Mouse (Mus musculus) heart, adult 11 months (tissue): ENCODE data around the gene Ddx10.

Source experiments
- DNase-seq: peaks from one replicate; pipeline ENCODE4 v3.0.0; 2022

Gene Ddx10

DNA sequence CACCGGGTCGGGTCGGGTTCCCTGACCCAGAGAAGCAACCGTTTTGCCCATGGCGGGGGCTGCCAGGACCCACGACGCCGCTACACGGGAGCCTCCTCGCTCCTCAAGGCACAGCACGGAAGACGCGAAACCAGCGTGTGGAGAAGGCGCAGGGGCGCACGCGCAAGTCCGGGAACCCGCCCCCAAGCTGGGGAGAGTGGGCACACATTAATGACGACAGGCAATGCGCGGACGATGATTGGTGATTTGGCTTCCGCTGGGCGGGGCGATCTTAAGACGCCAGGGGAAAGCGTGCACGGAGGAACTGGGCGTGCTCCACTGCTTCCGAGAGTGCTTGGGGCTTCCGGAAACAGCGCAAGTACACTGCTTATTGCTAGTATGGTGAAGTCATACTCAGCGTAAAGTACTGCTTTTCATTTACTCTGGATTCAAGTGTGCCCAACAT is at the start of gene Ddx10:
TSS of gene Ddx10 (minus strand) at position 101 of the 445 bp plus-strand sequence.
- peak; percentile 100 for DNase-seq

DNA sequence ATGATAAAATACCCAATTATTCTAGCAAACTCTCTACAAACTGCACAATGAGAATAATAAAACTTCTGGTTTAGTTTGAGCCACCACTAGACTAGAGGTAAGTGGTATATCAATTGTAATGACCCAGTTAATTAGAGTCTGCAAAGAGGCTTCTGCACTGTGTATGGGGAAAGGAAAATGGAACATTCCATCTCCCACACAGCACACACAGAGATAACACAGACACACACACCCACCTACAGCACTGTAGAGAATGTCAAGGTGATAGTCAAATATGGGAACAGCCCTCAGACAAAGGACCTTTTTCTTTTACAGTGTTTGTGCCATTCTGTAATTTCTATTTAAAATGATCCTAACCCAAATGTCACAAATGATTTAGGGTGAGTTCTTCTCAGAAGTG is 45.0 kb upstream of the Ddx10 start:
- no peak for DNase-seq

DNA sequence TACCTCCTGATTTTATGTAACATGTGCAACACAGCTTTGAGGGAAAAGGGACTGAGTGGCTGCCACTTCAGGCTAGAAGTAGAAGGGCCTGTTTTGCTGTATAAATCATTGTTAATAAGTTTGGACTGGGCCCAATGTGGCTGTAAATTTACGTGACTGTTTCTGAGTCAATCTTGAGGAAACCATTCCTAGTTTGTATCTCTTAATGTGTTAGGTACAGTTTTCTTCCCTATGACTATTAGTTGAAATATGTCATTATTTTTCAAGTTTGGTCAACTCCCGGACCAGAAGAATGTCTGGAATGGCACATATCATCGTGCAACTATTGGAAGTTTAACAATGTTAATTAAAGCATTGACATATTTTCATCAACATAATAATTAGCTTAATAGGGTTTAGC is 42.2 kb upstream of the Ddx10 start:
- DNase-seq = no peak

DNA sequence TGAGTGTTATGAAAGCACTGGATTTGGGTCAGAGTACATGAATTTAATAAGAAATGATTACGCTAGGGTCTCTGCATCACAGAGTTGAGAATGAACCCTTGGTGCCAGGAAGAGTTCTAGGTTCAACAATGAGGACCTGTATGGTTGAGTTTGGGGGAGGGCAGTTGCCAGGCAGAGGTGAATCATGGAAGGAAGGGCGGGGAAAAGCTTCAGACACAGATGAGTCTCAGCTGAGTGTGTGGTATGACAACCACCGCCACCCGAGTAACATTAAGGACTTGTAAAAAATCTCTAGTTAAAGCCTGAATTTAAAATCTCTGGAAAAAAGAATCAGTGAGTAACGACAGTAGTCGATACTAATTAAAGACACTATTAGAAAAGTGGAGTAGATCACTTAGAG is 38.9 kb upstream of the Ddx10 start:
- peak; percentile 29 for DNase-seq

DNA sequence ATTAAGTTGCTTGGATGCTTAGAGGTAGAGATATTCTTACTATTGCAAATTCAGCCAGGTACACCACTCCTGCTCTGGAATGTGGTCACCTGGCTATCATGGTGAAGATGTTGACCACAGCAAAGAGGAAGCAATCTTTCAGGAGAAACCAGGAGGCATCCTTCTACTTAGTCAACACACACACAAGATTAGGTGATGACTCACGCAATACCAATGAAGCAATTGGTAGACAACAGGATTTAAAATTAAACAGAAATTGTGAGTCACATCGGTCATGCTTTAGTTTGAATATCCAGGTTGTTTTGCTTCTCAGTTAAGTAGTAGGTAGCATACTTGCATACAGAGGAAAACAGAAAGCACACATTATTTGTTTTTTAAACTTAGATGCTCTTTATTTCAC is 31.1 kb upstream of the Ddx10 start:
- peak; percentile 14 for DNase-seq

DNA sequence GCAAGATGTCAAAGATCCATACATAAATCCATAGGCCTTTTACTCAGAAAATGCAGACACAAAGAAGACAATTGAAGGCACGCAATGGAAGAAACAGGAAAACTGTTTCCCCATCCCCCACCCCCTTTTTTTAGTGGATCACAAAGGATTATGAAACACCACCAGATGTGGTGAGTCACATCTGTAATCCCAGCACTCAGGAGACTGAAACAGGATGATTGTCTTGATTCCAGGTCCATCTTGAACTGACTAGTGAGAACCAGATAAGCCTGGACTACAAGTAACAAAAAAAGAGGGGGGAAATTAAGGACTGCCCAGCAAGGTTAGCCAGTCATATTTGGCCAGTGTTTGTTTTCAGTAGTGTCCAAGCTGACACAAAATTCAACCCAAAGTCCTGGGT is 28.5 kb upstream of the Ddx10 start:
- DNase-seq = peak; percentile 78

DNA sequence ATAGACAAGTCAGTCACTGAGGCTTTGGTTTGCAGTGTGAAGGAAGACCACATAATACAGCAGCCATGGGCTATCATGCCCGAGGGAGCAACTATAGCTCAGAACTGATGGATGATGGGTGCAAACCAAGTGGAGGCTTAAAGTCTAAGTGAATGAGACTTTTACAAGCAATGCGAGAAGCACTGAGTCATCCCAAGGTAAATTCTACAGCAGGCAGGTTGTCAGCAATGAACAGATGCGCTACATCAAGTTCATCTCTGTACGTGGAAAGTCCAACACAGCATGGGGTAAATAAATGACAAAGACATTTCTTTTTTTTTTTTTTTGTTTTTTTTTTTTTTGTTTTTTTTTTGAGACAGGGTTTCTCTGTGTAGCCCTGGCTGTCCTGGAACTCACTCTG is 24.9 kb upstream of the Ddx10 start:
- DNase-seq = peak; percentile 28

DNA sequence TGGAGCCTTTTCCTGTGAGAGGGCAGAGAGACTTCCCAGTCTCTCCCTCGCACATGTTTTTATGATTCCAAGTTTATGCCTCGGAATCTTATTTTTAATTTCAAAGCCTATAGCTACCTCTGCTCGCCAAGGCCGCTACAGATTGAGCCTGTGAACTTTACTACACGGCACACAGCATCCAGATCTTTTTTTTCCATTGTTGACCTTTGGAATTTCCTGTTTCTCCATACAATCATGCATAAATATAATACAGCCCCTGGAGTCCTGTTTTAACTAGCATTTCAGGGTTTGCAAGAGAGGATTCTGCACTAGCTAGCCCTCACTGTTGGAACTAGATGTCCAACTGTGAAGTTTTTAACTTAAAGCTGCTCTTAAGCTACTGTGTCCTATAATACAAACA is 24.4 kb upstream of the Ddx10 start:
- DNase-seq = no peak

DNA sequence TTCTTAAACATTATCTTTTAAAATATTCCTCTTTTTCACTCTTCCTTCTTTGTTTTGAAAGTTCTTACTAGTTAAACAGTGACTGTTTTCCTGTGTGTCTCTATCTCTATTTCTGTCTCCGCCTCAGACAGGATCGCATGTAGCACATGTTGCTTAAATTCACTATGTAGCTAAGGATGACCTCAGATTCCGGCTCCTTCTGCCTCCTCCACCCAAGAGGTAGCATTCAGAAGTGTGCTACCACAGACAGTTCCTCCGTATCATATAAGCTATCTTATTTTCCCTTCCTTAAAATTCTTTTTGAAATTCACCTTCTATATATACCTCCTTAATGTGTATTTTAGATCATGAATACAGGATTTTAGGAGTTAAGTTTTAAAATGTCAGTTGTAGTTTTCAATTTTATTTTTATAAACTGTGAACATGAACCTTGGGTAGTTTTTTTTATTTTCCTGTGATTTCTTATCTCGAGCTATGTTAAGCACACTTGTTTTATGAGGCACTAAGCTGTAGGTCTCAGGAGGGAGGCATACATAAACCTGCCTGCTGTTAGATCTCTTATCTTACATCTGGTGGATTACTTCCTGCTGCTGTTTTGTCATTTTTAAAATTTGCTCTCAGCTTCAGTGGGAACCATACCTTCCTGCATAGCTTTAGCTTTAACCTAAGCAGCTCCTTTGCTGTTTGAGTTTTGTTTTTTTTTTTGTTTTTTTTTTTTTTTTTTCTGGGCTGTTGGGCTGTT is 23.6 kb upstream of the Ddx10 start:
- peak; percentile 46 for DNase-seq

DNA sequence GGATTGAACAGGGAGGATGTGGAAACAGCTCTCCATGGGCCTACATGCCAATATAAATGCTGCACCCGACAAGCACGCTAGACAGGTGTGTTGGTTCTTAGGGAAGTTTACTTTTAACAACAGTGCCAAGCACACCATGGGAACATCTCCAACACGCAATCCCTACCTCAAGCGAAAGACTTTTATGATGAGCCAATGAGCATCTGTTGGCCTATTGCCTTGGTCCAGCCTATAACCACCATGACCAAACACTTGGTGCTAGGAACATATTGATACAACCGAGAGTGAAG is 21.6 kb upstream of the Ddx10 start:
- DNase-seq = no peak

DNA sequence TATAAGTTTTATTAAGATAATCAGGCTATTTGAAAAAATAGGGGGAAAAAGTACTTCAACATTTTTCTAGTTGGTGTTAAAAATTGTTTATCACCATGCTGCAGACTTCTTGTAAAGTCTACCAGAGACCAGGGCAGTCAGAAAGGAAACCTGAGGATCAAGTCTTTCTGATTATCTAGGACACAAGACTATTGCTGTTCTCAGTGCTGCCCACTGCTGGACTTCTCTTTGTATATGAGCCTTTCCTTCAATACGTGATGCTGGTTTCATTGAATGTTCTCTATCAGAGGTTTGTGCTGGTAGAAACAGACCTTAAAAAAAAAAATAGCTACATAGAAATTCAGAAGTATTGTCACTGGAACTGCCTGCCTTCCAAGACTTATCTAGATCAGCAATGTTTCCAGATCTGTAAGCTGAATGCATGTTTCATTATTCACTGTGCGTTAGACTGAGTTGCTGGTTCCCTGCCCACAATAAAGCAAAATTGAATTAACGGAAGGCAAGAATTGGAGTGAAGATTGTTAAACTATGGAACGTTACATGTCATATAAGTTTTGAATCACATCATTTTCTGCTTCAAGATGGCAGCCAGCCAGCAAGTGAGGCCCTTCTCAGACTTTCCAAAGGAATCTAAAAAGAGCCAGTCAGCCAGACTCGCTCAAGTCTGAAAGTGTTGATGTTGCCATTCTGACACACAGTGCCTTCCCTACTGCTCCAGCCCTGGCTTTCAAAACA is 21.0 kb upstream of the Ddx10 start:
- no peak for DNase-seq

DNA sequence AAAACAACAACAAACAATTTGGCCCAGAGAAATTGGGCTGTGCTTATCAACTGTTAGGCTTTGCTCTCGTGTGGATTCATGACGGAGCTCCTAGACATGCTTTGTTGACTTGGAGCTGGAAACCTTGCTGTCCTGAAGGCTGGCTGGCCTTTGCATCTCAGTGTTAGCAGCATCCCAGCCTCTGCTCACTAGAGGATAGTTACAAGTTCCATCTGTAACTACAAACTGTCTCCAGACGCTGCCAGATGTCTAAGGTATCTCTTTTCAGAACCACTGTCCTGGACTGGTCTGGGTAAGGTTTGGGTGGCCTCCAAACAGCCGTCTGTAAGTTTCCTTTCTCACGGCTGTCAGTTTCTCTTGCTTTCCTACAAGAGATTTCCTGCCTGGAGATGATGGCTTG is 20.2 kb upstream of the Ddx10 start:
- peak; percentile 88 for DNase-seq

DNA sequence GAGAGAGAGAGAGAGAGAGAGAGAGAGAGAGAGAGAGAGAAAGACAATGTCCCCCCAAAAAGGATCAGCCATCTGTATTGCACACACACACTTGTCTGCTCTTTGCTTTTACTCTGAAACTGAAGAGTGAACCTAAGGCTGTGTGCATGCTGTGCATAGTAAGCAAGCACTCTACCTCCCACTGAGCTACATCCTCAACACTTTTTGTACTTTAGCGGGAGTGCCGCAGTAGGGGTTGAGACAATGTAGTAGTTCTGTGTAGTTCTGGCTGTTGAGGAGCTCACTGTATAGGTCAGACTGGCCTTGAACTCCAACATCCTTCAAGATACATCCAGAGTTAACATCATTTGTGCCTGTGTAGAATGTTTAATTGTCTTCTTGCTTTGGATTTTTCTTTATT is 17.7 kb upstream of the Ddx10 start:
- DNase-seq = no peak

DNA sequence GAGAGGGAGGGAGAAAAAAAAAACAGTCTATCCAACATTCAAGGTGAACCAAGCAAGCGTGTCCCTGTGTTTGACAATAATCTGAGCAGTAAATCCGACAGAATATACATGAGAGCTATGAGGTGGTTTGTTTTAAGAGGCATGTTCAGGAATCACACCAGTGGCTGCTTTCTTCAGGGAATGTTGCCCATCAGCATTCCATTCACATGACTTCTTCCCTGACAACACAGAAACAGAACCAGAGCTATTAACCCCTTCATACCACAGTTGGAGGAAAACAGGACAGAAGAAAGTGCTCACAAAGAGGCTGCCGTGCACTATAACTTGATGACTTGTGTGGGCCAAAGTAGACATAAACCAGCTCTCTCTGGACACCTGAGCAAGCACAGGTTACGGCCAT is 16.5 kb upstream of the Ddx10 start:
- peak; percentile 66 for DNase-seq

DNA sequence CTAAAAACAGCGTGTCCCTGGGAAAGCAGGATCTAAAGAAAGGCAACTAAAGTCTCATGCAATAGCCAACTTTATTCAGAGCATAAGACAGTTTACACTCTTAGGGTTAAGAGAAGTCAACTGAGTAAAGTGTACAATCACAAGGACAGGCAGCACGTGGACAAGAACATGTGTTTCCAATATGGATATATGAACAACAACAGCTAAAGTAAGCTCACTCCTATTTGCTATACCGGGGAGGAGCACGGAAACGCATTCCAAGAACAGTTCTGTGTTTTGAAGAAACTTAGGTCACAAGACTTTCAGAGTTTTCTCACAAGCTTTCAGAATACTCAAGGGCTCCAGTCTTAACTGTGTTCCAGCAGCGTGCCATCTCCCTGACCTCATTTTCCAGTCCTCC is 10.3 kb upstream of the Ddx10 start:
- peak; percentile 41 for DNase-seq

DNA sequence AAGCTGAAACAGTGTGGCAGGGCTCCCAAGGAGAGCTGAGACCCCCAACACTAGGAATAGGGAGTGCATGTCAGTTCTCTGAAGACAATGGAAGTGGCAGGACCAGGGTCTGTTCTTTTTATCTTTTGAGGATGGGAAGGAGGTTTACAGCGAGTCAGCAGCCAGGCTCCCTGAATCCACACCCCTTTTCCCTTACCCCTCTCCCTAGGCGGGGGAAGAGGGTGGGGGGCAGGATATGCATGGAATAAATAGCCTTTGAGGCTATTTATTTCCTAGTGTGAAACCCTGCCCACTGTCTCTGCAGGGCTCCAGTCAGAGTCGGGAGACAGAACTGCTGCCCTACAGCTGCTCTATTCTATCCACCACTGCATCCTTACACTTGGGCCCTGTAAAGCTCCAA is 9.9 kb upstream of the Ddx10 start:
- DNase-seq = peak; percentile 77

DNA sequence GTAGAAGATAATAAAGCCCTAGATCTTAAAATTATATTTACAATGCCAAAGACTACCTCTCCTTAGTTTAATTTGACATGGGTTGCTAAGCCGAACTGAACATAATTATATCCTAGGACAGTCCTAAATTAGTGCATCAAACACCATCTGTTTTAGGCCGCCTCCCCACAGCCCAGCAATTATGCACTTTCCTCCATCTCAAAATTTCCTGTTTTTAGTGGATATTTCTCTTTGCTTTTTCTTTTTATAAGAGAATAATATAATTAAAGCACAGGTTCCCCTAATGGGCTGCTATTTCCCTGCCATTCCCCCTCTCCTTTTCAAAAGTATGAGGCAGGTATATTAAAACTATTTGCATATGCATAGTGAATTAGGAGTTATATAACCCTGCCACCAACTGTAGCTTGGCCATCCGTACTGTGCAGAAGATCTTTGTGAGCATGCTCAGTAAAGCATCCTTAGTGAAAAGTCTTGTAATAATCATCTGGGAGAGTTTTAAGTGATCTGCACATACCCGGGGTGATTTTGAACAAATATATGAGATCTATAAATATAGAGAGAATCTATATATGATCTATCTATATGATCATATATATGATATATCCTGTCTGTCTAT is 8.9 kb upstream of the Ddx10 start:
- peak; percentile 22 for DNase-seq

DNA sequence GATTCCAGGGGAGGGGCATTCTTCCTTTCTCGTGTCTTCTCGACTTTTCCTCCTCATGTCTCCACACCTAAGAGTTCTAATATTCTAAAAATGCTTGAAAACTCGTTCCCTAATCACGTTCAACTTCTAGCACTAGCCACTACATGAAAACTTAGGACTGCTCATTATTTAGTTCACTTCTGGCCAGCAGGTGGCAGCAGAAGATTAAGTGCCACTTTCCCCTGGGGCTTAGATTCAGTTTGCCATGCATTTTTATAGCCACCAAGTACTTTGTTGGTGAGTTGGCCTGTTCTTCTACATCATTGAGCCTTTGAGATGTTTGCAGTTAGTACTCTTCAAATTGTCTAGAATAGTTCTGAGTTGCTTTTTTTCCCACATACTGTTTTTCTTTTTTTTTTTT is 6.5 kb upstream of the Ddx10 start:
- peak; percentile 88 for DNase-seq

DNA sequence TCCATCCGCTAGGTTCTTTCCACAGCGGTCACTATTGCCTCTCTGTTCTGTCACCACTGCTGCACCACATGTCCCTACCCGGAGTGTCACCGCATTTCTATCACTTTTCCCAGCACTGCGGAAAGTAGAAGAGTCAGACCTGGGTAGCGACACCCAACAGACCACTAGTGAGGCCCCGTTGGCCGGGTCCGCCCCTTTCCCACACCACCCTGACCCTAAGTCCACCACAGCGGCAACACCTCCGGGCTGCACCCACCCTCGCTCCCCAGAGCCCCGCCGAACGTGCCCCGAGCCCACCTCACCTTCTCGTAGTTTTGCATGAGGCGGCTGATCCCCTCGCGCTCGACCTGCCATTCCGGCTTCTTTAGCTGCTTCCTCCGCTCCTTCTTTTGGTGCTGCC is 337 bp downstream of the Ddx10 start:
- no peak for DNase-seq

DNA sequence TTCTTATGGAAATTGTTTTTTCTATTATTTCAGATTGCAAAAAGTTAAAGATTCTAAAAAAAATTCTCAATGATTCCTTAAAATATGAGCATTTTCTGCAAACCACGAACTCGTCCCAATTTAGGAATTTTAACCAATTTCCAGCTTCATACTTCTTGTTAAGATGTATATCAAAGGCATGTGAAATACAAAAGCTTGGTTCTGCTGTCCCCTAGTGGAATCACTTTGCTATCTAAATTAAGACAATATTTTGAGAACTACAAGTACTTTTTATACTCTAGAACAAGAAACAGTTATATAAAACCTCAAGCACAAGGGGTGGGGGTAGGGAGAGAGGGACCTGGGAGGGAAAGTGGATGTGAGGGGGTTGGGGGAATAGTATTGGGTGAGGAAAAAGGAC is 29.7 kb downstream of the Ddx10 start:
- DNase-seq = no peak

DNA sequence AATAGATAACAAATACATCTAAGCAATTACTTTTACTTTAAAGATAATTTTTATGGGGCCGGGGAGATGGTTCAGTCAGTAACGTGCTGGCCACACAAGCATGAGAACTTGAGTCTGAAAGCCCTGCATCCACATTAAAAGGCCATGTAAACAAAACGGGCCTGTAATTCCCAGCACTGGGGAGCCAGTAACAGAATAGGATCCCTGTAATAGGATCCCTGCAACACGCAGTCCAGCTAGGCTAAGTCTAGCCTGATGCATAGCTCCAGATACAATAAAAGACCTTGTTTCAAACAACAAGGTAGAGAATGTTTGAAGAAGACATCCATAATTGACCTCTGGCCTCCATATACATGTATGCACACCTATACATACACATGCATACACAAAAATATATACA is 39.6 kb downstream of the Ddx10 start:
- DNase-seq = no peak

DNA sequence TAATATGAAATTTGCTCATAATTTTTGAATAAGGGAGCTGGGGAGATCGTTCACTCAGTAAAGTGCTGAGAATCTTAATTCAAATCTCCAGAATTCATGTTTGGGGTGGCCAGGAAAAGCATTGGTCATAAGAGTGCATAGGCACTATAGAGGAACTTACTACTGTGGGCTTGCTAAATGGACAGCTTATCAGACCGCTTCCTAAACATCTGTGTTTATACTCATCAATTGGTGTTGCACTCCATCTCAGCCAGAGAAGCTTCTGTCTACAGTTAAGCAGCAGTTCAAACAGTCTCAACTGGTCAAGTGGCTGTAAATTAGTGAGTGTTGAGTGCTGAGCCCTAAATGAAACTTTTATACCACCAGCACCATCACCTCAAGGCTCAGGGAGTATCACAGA is 73.3 kb downstream of the Ddx10 start:
- DNase-seq = no peak

DNA sequence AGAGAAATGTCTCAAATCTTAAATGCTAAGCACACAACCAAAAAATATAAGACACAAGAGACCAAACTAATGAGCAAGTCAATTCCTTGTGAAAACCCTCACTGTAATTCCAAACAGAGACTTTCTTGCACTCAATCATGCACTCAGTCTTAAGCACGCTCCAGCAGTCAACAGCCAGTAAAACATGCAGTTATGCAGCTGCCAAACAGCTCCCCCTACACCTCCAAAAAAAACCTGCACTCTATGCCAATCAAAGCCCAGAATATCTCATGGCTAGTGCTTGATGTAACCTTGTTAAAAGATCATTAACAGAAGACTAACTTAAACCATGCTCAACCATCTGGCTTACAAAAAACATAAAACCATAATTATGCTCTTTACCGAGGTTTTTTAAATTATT is 74.6 kb downstream of the Ddx10 start:
- no peak for DNase-seq

DNA sequence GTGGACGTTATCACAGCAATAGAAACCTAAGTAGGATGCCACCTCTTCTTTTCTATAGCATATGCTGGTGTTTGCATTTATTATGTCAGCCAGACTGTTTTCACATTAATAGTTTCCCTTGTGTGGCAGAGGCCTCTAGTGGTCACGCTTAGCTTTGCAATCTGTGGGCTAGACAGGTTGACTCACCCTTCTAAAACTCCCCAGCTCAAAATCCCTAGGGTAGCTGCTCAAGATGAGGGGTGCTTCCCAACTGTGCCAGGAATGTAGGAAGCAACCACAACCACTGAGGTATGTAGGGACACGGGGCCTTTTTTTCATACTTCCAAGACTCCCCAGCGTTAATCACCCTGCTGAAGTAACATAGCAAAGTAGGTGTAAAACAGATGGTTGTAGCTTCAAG is 103.6 kb downstream of the Ddx10 start:
- DNase-seq = no peak

DNA sequence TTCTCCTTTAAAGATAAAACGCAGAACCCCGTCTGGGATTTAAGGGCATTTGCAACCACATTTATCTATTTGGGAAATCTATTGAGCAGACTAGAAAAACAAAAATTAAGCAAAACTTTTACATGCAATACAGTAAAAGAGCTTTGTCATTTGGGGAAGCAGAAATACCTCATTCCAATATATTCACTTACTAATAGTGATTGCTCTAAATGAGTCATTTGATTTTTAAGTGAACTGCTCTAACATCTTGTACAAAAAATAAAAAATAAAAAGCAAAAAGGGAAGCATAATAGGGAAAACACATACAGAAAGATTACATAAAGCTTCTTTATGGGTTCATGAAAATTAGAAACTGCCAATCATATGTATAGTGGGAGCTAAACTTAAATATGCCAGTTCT is 104.3 kb downstream of the Ddx10 start:
- DNase-seq = no peak
